Mouse (Mus musculus): Measurements from ENCODE around the gene Rtp2.

Gene Rtp2

GRCm38 (mm10) chr16:23885098-23885497 lies 47.1 kb downstream of the Rtp2 start:
- no peak for DNase-seq
